Mouse (Mus musculus) heart, adult 2 months (tissue): Measurements from ENCODE around the gene Myadm.

Source experiments
- EP300 ChIP-seq: fragments of 200-500 bp; IDR thresholded peaks from 2 replicates; pipeline ENCODE4 v1.6.1; 2011; ENCODE audit warnings: low read depth, low read length, control low read depth; ENCODE audit not compliant: insufficient read depth
- POLR2A ChIP-seq: fragments of 200-500 bp; IDR thresholded peaks from 2 replicates; pipeline ENCODE4 v1.6.1; 2011; ENCODE audit warnings: mild to moderate bottlenecking, low read depth, low read length, control low read depth; ENCODE audit not compliant: insufficient read depth

DNA sequence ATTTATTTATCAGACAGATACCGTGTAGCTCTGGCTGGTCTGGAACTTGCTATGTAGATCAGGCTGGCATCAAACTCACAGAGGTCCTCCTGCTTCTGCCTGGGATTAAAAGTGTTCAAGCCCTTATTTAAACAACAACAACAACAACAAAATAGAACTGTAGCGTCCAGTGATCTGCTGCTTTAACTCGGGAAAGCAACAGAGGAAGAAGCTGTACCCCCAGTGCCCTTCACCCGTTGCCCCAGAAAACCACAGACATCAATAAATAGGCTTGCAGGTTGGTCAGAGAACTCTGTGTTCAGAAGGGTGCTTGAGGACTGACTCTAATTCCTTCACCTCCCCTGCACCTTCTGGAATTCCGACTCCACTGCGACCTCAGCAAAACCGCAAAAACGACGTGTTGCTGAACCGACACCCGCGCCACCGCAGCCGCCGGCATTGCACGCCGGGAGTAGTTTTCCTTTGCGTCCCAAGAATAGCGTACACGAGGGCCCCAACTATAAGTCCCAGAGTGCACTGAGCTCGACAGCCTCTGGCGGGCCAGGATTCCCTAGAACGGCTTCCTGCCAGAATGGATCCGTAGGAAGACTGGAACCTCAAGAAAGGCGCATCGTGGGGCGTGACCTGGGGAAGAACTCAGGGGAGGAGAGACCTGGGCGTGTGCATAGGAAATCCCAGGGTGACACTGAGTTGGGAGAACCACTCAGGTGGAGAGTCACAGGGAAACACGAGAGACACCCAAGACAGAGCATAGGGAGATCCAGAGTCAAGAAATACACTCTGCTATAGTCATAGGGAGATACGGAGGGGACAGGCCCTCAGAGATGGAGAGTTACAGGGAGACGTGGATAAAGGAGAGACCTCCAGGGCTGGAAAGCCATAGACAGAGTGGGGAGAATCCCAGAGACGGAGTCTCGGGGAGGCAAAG, 13.0 kb downstream of the Myadm start:
- TF ChIP-seq EP300 = no peak
- TF ChIP-seq POLR2A = peak; percentile 67
